Mouse (Mus musculus) A20 (cell line): ENCODE measurements at regions not wholly inside any gene's neighbourhood (a gene's known extent, or its start where the extent isn't known, plus 50 kb on each side); places are given as distances from the start of the nearest gene placed in this dataset.
A peak's percentile ranks its signal among the peaks of the same experiment; 100 is the strongest.

ENCODE experiments used
- DNase-seq: peaks from one replicate; pipeline ENCODE4 v3.0.0-alpha.2; 2011; ENCODE audit warnings: low read depth, low spot score

DNA sequence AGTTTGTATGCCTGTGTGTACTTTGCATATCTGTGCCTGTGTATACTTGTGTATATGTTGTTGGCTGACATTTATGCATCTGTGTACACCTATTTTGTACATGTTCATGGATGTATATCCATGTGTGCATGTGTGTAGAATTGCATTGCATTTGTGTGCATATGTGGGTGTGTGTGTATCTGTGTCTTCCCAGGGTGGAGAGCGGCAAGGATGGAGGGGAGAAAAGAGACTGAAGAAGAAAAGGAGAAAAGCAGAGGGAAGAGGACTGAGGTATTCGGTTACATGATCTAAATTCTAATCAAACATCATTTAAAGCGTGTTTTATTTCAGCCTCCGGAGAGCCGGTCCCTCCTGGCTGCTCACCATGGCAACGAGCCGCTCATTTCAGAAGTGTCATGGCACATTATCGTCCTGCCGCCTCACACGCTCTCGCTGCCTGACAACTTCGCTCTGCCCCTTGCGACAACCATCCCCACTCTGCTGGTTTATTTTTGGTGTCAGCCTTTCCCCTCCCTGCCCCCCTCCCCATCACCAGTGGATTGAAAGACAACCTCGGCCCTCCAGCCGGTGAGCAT is 58.6 kb downstream of the Mrm1 start:
- DNase-seq = no peak

DNA sequence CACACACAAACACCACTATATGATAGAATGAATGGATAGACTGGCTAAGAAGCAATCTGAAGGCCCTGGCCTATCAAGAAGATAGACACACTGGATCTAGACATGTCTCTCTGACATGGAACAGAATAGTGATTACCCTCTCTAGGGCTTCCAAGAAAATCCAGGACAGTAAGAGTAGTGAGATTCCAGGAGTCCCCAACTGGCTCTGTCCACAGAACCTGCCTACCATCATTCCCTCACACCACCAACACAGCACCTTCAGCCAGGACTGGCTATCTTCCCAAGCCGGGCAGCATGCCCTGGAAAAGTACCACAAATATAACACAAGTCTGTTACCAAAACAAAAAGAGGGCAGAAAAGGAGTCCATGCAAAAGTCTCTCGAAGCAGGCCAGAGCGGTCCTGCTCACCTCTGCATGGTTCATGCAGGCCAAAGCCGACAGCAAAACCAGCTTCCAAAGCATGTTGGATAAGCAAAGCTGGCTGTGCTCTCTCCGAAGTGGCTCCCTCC is 59.8 kb downstream of the Mrm1 start:
- DNase-seq = no peak

DNA sequence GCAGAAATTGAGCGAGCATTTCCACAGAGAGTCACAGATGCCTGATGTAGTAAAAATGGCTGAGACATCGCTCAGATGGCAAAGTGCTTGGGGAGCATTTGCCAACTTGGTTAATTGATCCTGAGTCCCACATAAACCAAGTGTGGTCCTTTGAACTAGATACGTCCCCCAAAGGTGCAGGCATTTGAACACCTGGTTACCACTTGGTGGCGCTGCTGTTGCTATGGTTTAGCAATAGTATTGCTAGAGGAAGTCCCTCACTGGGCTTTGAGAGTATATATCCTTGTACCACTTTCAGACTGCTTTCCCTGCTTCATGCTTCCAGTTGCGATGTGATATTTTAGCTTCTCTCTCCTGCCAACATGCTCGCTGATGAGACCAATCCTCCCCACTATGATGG is 67.3 kb downstream of the Mrm1 start:
- peak; percentile 62 for DNase-seq

DNA sequence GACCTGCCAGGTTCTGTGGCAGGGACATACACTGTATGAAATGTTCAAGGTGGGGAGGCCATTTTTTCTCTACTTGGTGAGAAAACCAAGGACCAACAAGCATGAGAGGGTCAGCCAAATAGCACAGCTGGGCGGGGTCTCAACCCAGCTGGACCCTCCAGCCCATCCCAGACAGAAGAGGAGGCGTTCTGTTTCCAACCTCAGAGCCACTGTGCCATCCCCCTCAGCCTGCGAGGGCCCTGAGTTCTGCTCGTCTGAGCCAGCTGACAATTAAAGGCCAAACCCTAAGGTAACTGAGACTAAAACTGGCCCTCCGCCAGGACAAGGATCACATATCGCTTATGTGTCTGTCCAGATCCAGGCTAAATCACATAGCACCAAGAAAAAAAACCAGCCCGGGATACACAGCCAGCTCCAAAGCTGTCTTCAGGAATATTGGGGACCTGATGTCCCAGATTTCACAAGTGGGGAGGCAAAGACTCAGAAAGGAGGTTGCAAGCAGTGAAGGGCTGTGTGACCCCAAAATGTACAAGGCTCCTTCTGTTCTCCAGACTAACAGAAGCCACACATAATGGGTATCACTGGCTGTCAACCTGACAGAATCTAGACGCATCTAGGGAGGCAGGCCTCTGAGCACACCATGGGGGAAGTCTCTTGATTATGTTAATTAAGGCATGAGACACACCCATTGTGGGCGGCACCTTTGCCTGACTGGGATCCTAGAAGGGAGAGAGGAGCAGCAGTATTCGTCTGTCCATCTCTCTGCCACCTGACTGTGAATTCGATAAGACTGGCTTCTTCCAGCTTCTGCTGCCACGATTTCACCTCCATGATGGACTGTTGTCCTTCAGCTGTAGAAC is 69.6 kb downstream of the Mrm1 start:
- DNase-seq = no peak

DNA sequence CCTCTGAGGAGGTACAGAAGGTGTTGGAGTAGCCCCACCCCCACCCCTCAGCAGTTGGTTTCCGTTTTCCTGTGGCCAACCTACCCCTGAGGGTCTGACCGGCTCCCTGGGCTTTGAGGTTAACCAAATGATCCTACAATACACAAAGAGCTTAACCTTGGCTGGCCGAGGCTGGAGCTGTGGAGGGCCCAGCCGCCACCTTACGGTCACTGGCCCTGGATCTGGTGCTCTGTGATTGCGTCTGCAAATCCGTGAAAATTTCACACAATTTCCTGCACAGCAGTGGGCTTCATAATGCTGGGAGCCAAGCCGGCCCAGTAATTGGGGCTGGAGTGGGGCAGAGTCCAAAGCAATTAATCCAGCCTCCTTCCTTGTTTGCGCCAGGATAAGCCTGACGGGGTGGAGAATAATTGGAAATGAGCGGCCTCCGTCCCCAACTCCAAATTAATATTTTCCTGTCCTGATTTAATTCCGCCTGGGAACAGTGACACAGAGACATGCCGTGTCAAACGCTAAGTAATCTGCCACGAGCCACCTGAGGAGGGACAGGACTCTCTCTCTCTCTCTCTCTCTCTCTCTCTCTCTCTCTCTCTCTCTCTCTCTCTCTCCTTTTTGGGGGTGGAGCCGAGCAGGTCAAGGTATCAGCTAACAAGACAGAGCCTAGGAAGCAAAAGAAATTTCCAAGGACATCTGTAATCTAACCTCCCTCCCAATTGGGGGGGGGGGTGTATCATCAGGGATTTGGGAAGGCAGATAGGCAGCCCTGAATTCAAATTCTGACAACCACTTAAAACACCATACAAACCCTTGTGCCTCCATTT is 80.3 kb downstream of the Mrm1 start:
- DNase-seq = no peak

DNA sequence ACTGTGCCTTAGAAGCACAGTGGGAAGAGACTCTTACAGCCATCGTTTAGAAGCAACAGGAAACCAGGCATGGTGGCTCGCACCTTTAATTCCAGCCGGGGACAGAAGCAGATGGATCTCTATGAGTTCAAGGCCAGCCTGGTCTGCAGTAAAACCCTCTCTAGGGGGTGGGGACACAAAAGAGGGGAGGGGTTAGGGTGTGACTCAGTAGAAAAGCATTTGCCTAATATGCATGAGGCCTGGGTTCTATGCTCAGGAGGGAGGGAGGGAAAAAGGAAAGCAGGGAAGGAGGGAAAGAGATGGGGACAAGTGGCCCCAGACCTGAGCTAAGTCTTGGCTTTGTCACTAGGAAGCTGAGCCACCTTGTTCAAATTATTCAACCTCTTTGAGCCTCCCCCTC is 81.2 kb downstream of the Mrm1 start:
- no peak for DNase-seq

DNA sequence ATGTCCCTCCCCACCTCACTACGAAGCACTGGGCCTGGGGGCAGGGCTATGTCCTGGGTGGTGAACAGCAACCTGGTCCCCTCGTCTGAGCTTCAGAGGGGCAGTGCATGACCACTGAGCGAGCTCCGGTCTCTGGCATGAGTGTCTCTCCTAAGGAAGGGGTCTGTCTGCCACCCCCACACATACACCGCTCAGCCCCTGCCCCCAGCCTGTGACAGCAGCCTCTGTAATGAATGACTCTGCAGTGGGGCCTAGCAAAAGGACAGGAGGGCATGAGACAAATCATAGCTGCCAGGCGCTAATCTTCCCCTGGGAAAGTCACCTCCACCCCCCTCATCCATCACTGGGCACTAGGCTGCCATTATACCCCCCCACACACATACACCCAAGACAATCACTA is 87.4 kb downstream of the Mrm1 start:
- DNase-seq = no peak

DNA sequence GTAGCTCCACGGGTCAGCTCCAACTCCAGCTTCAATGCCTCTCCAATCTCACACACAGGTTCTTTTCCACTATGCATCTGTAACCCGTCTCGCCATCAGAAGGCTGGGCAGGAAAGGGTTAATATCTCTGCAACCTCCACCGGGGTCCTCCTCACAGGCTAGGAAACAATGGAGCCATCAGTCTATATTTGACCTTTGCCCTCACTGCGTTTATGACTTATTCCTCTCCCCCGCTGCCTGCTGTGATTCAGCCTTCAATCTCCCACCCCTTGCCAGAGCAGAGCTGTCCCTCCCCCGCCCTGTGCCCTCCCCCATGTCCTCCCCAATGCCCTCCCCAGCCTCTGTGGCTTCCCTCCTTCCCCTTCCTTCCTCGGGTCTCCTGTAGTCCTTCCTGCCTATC is 89.1 kb downstream of the Mrm1 start:
- no peak for DNase-seq

DNA sequence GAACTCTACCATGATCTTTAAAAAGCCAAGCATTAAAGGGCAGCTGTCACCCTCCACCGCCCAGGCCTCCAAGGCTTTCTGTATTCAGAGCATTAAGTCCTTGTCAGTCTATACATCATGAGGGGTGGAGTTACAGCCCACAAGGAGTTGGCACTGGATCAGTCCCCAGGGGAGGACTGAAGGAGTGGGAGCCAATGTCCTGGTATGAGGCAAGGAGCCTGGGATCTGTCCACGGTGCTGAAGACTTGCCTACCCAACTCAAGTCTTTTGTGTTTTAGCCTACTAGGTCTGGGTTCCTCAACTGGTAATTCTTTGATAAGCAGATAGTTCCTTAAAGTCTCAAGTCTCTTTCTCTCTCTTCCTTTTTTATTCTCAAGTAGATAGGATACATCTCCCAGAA is 90.1 kb downstream of the Mrm1 start:
- DNase-seq = peak; percentile 19

DNA sequence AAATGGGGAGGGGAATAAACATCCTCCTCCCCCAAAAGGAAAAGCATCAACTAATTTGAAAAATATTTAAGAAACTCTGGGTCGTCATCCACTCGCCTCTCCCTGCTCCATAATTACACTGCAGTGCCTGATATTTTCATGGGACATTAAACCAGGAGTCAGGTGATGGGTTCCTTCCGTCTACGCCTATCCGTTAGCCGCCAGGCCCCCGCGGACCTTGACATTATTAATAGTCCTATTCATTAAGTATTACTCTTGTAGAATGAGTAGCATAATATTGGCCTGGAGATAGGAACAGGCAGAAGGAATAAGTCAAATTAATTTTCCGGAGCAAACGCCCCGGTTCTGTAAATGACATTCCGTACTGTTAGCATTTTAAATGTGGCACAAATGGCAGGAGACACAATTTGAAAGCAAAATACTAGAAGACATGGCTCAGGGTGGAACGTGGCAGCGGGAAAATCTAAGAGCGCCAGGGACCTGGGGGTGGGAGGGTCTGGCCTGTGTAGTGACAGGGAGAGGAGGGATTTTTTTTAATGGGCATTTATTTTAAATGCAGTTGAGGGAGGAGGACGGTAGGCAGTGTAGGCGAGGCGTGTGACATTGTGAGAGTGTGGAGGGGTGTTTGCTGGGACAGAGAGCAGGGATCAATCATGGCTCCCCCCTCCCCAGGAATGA is 93.2 kb downstream of the Mrm1 start:
- no peak for DNase-seq

DNA sequence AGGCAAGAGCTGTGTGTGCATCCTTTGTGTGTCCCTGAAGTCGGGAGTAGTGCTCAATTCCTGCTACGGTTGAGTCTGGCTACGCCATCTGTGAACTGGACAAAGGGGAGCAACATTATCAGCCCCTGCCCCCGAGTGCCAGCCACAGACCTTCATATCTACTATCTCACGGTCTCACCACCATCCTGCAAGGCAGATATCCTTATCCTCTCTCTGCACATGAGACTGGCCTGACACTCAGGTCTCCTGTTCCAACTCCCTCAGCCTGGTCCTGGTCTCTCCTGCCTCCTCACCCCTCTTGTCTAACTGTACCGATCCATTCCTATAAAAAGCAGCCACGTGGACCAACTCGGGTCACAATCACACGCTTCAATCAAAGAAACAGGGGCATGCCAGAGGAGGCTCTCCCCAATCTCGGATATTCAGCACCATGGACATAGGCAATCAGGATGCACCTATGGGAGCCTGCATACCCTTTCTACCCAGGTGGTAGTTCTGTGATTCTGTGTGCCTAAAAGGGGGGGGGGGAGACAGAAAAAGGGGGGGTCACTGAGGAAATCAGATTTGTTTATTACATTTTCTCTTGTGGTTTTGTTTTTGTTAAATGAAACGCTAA is 94.0 kb downstream of the Mrm1 start:
- no peak for DNase-seq

DNA sequence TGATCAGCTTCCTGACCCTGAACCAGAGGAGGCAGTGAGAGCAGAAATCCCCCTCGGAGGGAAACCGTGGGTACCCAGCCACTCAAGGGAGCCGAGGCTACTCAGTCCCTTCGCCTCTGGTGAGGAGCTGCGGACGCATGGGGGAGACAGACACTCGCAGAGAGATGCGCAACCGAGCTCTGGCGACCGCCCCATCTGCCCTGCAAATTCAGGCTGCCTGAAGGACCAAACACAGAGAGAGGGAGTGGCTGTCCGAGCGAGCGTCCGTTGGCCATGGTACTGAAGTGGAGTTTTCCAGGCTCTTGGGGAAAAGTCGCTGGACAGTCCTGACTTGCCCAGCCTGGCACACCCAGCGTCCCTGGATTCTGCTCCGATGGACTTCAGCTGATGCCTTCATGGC is 95.2 kb downstream of the Mrm1 start:
- DNase-seq = no peak

DNA sequence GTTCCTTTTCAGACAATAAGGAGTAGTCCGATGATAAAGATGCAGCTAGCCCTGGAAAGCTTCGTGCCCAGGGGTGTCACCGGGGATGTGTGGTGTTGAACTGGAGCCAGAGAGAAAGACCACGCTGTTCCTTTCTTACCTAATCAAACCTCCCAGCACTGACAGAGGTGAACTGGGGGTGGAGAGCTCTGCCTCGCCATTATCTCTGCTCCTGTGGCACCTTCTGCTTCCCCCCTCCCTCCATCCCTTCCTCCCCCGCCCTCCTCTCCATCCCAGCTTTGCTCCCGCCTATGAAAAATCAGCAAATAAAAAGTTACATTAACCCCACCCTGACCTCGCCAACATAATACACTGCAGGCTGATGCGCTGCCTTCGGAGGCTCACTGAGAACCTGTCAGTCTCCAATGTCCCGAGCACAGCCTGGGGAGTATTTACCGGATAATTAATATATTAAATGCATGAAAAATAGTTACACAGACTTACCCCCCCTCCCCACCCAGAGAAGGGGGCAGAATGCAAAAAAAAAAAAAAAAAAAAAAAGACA is 96.6 kb downstream of the Mrm1 start:
- no peak for DNase-seq

DNA sequence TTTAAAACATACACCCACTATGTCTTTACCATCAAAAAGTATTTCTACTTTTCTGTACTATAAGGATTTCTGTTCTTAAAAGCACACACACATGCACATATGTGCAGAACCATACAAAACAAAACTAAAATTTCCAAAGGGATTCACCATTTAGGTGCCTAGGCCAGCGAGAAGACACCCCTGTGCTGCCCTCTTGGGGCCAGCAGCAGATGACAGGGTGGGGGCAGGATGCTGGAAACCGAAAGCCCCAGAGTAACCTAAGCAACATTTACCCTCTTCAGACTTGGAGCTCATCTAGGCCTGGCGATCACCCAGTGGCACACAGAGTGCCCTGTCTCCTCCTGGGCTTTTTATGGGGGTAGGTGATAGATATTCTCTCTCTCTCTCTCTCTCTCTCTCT is 97.3 kb downstream of the Mrm1 start:
- DNase-seq = peak; percentile 46

DNA sequence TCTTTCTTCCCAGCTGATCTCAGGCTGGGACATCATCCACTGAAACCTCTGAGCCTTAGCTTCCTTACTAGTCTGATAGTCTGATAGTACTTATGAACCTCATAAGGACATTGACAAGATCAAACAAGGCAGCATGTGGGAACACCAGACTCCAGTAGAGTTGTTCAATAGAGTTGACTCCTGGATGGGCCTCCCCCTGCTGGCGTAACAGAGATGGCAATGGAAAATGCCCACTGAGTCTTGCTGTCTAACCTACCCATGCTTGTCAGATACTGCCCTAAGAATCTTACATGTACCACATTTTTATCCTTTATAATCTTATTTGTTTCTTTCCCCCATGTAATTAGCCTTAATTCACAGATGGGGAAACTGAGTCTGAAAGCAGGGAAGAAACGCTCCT is 98.2 kb downstream of the Mrm1 start:
- peak; percentile 10 for DNase-seq

DNA sequence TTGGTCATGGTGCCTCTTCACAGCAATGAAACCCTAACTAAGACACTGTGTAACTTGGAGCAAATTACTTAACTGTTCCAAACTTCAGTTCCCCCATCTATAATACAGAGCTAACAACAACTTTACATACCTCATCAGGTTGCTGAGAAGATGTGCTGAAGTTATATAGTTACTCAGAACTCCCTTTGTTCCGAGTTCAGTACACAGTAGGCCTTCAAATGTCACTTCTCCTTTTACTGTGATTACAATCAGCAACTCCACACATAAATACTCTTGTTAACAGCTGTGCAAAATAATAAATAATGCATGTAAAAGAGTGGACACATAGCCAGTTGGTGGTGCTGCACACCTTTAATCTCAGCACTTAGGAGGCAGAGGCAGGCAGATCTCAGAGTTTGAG is 99.5 kb downstream of the Mrm1 start:
- DNase-seq = no peak

DNA sequence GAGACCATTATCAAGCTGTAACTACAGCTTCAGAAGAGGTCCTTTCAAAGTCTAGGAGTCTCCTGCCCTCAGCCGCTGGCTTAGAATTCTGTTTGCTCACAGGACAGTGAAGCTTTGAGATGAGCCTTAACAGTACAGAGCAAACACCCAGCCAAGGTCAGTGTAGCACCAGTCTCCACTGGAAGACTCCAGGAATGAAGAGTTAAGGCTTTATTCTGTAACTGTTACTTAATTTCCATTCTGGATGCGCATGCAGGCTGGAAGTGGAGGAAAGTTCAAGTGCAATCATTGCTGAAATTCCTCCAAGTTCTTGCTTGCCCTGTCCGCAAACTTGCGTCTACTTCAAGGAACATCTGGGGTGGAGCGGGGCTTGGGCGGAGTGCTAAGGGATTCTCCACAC is 106.6 kb downstream of the Mrm1 start:
- DNase-seq = no peak

DNA sequence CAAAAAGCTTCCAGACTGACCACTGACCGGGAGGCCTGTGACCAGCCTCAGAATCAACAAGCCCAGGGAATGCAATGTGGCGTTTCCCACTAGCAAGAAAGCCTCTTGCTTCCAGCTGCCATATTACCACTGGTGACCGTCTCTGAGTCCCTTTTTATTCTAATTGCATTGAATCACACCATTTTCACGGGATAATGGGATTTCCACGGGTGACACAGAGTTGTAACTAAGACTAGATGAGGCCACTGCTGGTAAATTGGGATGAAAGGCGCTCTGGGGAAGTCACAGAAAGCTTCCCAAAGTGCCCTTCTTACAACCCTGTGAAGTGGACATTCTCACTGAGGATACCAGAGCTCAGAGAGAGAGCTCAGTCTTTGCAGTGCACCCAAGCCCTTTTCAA is 107.4 kb downstream of the Mrm1 start:
- no peak for DNase-seq

DNA sequence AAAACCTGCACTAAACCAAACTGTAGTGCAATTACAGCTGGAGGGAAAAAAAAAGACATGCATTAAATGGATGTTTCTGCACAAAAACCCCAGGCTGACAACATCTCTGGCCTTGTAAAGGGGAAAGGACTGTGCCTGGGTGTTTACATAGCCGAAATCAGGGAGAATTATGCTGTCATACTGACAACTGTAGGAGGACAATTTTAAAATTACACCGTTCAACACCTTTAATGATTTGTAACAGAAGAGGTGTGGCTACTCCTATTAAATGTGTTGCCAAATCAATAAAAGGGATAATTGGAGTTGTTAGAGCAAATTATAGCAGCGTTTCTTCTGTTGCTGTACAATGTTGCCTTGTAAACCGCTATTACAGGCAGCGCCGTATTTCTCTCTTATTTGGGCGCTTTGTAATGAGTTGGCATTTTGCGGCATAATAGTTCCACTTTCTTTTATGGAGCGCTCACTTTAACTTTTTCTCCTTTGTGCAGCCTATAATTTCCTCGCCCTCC is 111.0 kb downstream of the Mrm1 start:
- DNase-seq = no peak

DNA sequence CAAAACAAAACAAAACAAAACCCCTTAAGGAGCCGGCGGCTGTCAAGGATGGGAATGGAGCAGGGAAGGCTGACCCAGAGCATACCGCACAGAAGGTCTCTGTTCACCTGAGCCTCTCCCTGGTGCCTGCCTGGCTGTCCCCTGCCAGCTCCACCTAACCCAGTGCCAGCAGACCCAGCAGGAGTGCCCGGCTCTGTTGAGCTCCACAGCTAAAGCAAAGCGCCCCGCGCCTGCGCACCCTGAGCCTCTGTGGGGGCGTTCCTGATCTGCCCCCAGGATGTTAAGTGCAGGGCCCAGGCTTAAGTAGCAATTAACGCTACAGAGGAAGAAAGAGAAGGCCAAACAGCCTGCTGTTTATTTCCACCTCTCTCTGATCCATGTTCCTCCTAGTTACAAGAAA is 111.5 kb downstream of the Mrm1 start:
- DNase-seq = no peak

DNA sequence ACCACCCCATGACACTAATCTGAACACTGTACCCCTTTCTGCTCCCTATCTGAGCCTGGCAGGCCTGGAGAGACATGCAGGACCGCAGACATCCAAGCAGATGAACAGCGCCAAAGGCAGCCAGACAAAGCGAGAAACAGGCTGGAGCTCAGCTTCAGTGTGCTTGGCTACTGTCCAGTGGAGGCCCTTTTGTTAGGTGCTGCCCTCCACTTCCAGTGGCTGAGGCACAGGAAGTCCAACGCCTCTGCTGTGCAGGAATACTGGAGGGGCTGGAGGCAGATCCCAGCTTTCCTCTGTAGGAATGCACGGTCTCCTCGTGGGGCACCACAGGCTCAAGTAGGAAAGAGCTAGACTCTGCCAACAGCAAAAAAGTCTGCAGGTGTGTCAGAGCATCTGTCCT is 112.6 kb downstream of the Mrm1 start:
- no peak for DNase-seq
